Mouse (Mus musculus): ENCODE data around the gene Fhit.
"Not testable (repeated sequence)": the region's sequence is repeated elsewhere in the genome, so short reads cannot be mapped to it uniquely, and the experiment has no call there.

Fhit gene

GRCm38 (mm10) chr14:9896556-9896955, 1265.3 kb downstream of the Fhit start:
- DNase-seq, result no peak

- DNase-seq, result no peak
Observed at GRCm38 (mm10) chr14:9852041-9852440, 1309.8 kb downstream of the Fhit start.

GRCm38 (mm10) chr14:9832290-9832689, 1329.5 kb downstream of the Fhit start:
- no peak for DNase-seq

GRCm38 (mm10) chr14:9828699-9829240, 1333.1 kb downstream of the Fhit start:
- not testable (repeated sequence) for DNase-seq

- no peak for DNase-seq
Observed at GRCm38 (mm10) chr14:9815963-9816362, 1345.9 kb downstream of the Fhit start.

- peak; percentile 4 for DNase-seq
Observed at GRCm38 (mm10) chr14:9811847-9812321, 1350.0 kb downstream of the Fhit start.

GRCm38 (mm10) chr14:9811177-9811846, 1350.5 kb downstream of the Fhit start:
- no peak for DNase-seq

GRCm38 (mm10) chr14:9793403-9793802, 1368.4 kb downstream of the Fhit start:
- no peak for DNase-seq

GRCm38 (mm10) chr14:9788402-9788950, 1373.4 kb downstream of the Fhit start:
- no peak for DNase-seq

GRCm38 (mm10) chr14:9787389-9787788, 1374.4 kb downstream of the Fhit start:
- DNase-seq, result no peak

GRCm38 (mm10) chr14:9785861-9786260, 1376.0 kb downstream of the Fhit start:
- DNase-seq, result peak; percentile 3

GRCm38 (mm10) chr14:9751341-9751740, 1410.5 kb downstream of the Fhit start:
- no peak for DNase-seq

GRCm38 (mm10) chr14:9748709-9749108, 1413.1 kb downstream of the Fhit start:
- no peak for DNase-seq

- no peak for DNase-seq
Observed at GRCm38 (mm10) chr14:9721917-9722472, 1439.8 kb downstream of the Fhit start.

GRCm38 (mm10) chr14:9698621-9699020, 1463.2 kb downstream of the Fhit start:
- DNase-seq, result no peak

GRCm38 (mm10) chr14:9697101-9697500, 1464.7 kb downstream of the Fhit start:
- no peak for DNase-seq

GRCm38 (mm10) chr14:9696004-9696403, 1465.8 kb downstream of the Fhit start:
- DNase-seq, result no peak

GRCm38 (mm10) chr14:9695217-9695690, 1466.6 kb downstream of the Fhit start:
- no peak for DNase-seq

- DNase-seq, result no peak
Observed at GRCm38 (mm10) chr14:9688664-9689257, 1473.1 kb downstream of the Fhit start.

- no peak for DNase-seq
Observed at GRCm38 (mm10) chr14:9684362-9684761, 1477.5 kb downstream of the Fhit start.

GRCm38 (mm10) chr14:9672728-9673127, 1489.1 kb downstream of the Fhit start:
- DNase-seq, result no peak

GRCm38 (mm10) chr14:9671776-9672175, 1490.1 kb downstream of the Fhit start:
- no peak for DNase-seq

- DNase-seq, result no peak
Observed at GRCm38 (mm10) chr14:9669766-9670165, 1492.1 kb downstream of the Fhit start.
